Mouse (Mus musculus) liver, postnatal 0 days (tissue): ENCODE data around the gene Calr. TPM values are rescaled to one million over a fixed set of nuclear protein-coding genes. Genes with fewer than 3 reads are reported as not detected.
"Not testable (repeated sequence)": the region's sequence is repeated elsewhere in the genome, so short reads cannot be mapped to it uniquely, and the experiment has no call there.

Experiments used
- ATAC-seq: fragments of 200-750 bp; cut with Nextera tagmentation; 2 replicates; pipeline ENCODE4 v1.8.0; 2017; ENCODE audit warnings: mild to moderate bottlenecking, moderate library complexity
- DNase-seq: peaks from one replicate; pipeline ENCODE4 v3.0.0-alpha.2; 2016
- H3K27ac ChIP-seq: fragments of 300-500 bp; sonication (generic); 2 replicates; pipeline ENCODE4 v1.5.1; 2014; ENCODE audit warnings: antibody characterized with exemption, moderate library complexity, mild to moderate bottlenecking, low read depth
- H3K27me3 ChIP-seq: fragments of 300-500 bp; sonication (generic); 2 replicates; pipeline ENCODE4 v1.6.1; 2014; ENCODE audit warnings: low read length, control low read depth, mixed read lengths; ENCODE audit not compliant: insufficient read depth
- H3K36me3 ChIP-seq: fragments of 300-500 bp; sonication (generic); replicated peaks from 2 replicates; pipeline ENCODE4 v1.6.1; 2014; ENCODE audit warnings: mild to moderate bottlenecking, control low read depth, low read length, moderate library complexity, mixed read lengths; ENCODE audit not compliant: insufficient read depth
- H3K4me1 ChIP-seq: fragments of 300-500 bp; sonication (generic); 2 replicates; pipeline ENCODE4 v1.6.1; 2014; ENCODE audit warnings: antibody characterized with exemption, mild to moderate bottlenecking, control low read depth; ENCODE audit not compliant: insufficient read depth
- H3K4me2 ChIP-seq: fragments of 300-500 bp; sonication (generic); 2 replicates; pipeline ENCODE4 v1.6.1; 2014; ENCODE audit warnings: low read depth, mild to moderate bottlenecking, low read length, moderate library complexity, mixed read lengths
- H3K4me3 ChIP-seq: fragments of 300-500 bp; sonication (generic); 2 replicates; pipeline ENCODE4 v1.5.1; 2014; ENCODE audit warnings: low read depth, low read length
- H3K9ac ChIP-seq: fragments of 300-500 bp; sonication (generic); replicated peaks from 2 replicates; pipeline ENCODE4 v1.6.1; 2014; ENCODE audit warnings: mild to moderate bottlenecking, moderate library complexity
- H3K9me3 ChIP-seq: fragments of 300-500 bp; sonication (generic); 2 replicates; pipeline ENCODE4 v1.6.1; 2016; ENCODE audit warnings: mild to moderate bottlenecking, control low read depth, low read length, mixed read lengths
- CTCF ChIP-seq: sonication (generic); IDR thresholded peaks from 2 replicates; pipeline ENCODE4 v1.5.1; 2016; ENCODE audit warnings: antibody characterized with exemption, low read depth
- EP300 ChIP-seq: IDR thresholded peaks from 2 replicates; pipeline ENCODE4 v1.6.1; 2016; ENCODE audit warnings: antibody characterized with exemption, low read depth, mild to moderate bottlenecking
- WGBS: fragments of 180-500 bp; shearing (Covaris S2); extraction: QIAGEN DNeasy Blood & Tissue Kit; methylation state at CpG from one replicate; pipeline ENCODE4 v1.1.7; 2014; ENCODE audit not compliant: insufficient replicate concordance; 5-methylcytosine and 5-hydroxymethylcytosine counted together
- polyA plus RNA-seq: library from polyadenylated mRNA; unstranded; fragments of >200 nt; fragmentation: Nextera tagmentation; extraction: Ambion mirVana; gene quantifications from 2 replicates; pipeline ENCODE4 v1.2.1, GENCODE M21; 2015

Calr gene
- polyA plus RNA-seq, 1 experiment from 2014 or later, result 331 TPM

- Histone ChIP-seq H3K4me1 (peaks cover 24% of the 10 kb centered on the region), H3K9me3 (no peaks in the 10 kb centered on the region), H3K27ac (peak overlapping the region; percentile 91), H3K27me3 (no peaks in the 10 kb centered on the region), H3K36me3 (peaks cover 50% of the 10 kb centered on the region), H3K4me3 (peak overlapping the region; percentile 97), H3K9ac (peak overlapping the region; percentile 99), H3K4me2 (peak overlapping the region; percentile 92)
- no peak for DNase-seq
- WGBS, result 38% methylated on average over 10 of the region's 10 CpGs
- ATAC-seq, result no peak
- TF ChIP-seq EP300 (no peak), CTCF (peak; percentile 40)
Observed at GRCm38 (mm10) chr8:84832759-84833742, 13.7 kb downstream of the Calr start.

DNA sequence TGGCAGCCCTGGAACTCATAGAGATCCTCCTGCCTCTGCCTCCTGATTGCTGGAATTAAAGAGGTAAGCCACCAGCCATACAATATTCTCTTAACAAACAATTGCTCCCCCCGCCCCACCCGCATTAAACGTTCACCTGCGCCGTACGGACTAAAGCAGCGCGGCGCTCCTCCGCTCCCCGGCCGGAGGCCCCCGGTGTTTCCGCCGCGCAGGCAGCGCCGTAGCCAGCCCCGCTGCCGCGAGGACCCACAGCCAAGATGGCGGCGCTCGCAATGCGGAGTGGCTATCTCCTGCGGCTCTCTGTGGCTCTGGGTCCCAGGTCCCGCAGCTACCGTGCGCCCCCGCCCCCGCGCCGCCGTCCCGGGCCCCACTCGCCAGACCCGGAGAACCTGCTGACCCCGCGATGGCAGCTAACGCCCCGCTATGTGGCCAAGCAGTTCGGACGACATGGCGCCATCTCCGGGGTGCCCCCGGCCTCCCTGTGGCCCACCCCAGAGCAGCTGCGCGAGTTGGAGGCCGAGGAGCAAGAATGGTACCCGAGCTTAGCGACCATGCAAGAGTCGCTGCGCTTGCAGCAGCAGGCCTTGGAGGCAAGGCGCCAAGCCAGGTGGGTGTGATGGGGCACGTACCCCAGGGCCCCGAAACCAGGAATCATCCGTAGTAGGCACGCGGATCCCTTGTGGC lies 14.6 kb downstream of the Calr start:
- WGBS, result under 1% methylated on average over 59 of the region's 59 CpGs
- TF ChIP-seq CTCF (no peak), EP300 (no peak)
- H3K4me1 ChIP-seq, result peaks cover 24% of the 10 kb centered on the region

GRCm38 (mm10) chr8:84831490-84831889 lies 15.2 kb downstream of the Calr start, which contains the start of gene Gadd45gip1:
Gene Gadd45gip1 (plus strand): TSS chr8:84831522.
- ATAC-seq (peak; percentile 54), DNase-seq (peak; percentile 69)
- Histone ChIP-seq H3K9ac (peak within 1 kb of the TSS; percentile 99), H3K27me3 (no peaks in the 10 kb centered on the region), H3K4me1 (peaks cover 24% of the 10 kb centered on the region), H3K4me2 (peak within 1 kb of the TSS; percentile 92), H3K27ac (peak within 1 kb of the TSS; percentile 91), H3K4me3 (peak within 1 kb of the TSS; percentile 97), H3K36me3 (peaks cover 34% of the 10 kb centered on the region), H3K9me3 (no peaks in the 10 kb centered on the region)
- WGBS, result 29% methylated on average over 11 of the region's 11 CpGs
- peak; percentile 57 for TF ChIP-seq CTCF
- TF ChIP-seq EP300, result no peak

More for the DNA sequence above, 14.6 kb downstream of the Calr start:
- H3K9me3 ChIP-seq, result no peaks in the 10 kb centered on the region
- ATAC-seq (peak; percentile 86), DNase-seq (peak; percentile 92)
- peak overlapping the region; percentile 92 for H3K4me2 ChIP-seq
- H3K4me3 ChIP-seq, result peak overlapping the region; percentile 97
- H3K27me3 ChIP-seq, result no peaks in the 10 kb centered on the region
- H3K27ac ChIP-seq, result peak overlapping the region; percentile 91
- peak overlapping the region; percentile 99 for H3K9ac ChIP-seq
- H3K36me3 ChIP-seq, result peaks cover 41% of the 10 kb centered on the region

DNA sequence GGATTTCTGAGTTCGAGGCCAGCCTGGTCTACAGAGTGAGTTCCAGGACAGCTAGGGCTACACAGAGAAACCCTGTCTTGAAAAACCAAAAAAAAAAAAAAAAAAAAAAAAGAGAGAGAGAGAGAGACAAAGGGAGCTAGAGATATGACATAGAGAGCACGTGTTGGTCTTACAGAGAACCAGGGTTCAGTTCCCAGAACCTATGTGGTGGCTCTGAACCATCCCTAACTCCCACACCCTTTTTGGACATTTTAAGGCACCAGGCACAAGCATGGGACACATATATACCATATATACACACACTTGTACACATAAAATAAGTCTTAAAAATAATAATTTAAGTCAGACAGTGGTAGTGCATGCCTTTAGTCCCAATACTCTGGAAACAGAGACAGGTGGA lies 20.2 kb downstream of the Calr start:
- not testable (repeated sequence) for H3K27ac ChIP-seq, H3K4me2 ChIP-seq, H3K27me3 ChIP-seq, H3K9me3 ChIP-seq, DNase-seq, H3K4me3 ChIP-seq, H3K4me1 ChIP-seq, H3K36me3 ChIP-seq, H3K9ac ChIP-seq
- 0 out of 2 replicates have a peak, but pooled peaks have one; percentile 16 for ATAC-seq
- WGBS, result 44% methylated on average over 1 of the region's 2 CpGs

GRCm38 (mm10) chr8:84825636-84826035 lies 21.1 kb downstream of the Calr start:
- no peaks in the 10 kb centered on the region for H3K36me3 ChIP-seq
- no peak overlapping the region for H3K9ac ChIP-seq
- H3K27ac ChIP-seq, result no peak overlapping the region
- H3K9me3 ChIP-seq, result no peaks in the 10 kb centered on the region
- H3K27me3 ChIP-seq, result no peaks in the 10 kb centered on the region
- TF ChIP-seq CTCF (no peak), EP300 (no peak)
- no peak overlapping the region for H3K4me2 ChIP-seq
- no peak overlapping the region for H3K4me3 ChIP-seq
- H3K4me1 ChIP-seq, result peaks cover 5% of the 10 kb centered on the region; the same call in 1 of the 2 replicates
- DNase-seq (no peak), ATAC-seq (no peak)
- WGBS, result 24% methylated on average over 4 of the region's 4 CpGs

GRCm38 (mm10) chr8:84823653-84824052 lies 23.1 kb downstream of the Calr start:
- Histone ChIP-seq H3K36me3 (no peaks in the 10 kb centered on the region), H3K27ac (no peak overlapping the region), H3K4me1 (peaks cover 5% of the 10 kb centered on the region; the same call in 1 of the 2 replicates), H3K4me3 (no peak overlapping the region), H3K27me3 (no peaks in the 10 kb centered on the region), H3K9ac (no peak overlapping the region), H3K9me3 (no peaks in the 10 kb centered on the region), H3K4me2 (0 out of 2 replicates have a peak overlapping the region, but pooled peaks have one; percentile 6)
- TF ChIP-seq EP300 (no peak), CTCF (peak; percentile 93)
- DNase-seq, result peak; percentile 84
- ATAC-seq, result peak; percentile 63
- WGBS, result 3% methylated on average over 18 of the region's 18 CpGs
